Mouse (Mus musculus) urinary bladder, postnatal 36 days (tissue): Measurements from ENCODE around the gene Gm10718.
A peak's percentile ranks its signal among the peaks of the same experiment; 100 is the strongest.
"Not testable (repeated sequence)": the region's sequence is repeated elsewhere in the genome, so short reads cannot be mapped to it uniquely, and the experiment has no call there.

Experiments
- DNase-seq, 2 experiments: peaks; one replicate each; pipeline ENCODE4 v3.0.0; 2022; ENCODE audit warnings: low spot score in 2 of 2, mixed read lengths in 1 of 2

The Gm10718 gene

DNA sequence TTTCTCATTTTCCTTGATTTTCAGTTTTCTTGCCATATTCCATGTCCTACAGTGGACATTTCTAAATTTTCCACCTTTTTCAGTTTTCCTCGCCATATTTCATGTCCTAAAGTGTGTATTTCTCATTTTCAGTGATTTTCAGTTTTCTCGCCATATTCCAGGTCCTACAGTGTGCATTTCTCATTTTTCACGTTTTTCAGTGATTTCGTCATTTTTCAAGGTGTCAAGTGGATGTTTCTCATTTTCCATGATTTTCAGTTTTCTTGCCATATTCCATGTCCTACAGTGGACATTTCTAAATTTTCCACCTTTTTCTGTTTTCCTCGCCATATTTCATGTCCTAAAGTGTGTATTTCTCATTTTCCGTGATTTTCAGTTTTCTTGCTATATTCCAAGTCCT lies 2.3 kb downstream of the Gm10718 start:
- peak; percentile 67 to 85 for DNase-seq

GRCm38 (mm10) chr9:3026136-3026535 lies 2.8 kb downstream of the Gm10718 start:
- not testable (repeated sequence) for DNase-seq

GRCm38 (mm10) chr9:3026741-3027140 lies 3.4 kb downstream of the Gm10718 start:
- DNase-seq = not testable (repeated sequence)

DNA sequence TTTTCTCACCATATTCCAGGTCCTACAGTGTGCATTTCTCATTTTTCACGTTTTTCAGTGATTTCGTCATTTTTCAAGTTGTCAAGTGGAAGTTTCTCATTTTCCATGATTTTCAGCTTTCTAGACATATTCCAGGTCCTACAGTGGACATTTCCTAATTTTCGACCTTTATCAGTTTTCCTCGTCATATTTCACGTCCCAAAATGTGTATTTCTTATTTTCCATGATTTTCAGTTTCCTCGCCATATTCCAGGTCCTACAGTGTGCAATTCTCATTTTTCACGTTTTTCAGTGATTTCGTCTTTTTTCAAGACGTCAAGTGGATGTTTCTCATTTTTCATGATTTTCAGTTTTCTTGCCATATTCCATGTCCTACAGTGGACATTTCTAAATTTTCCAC lies 3.9 kb downstream of the Gm10718 start:
- not testable (repeated sequence) for DNase-seq

DNA sequence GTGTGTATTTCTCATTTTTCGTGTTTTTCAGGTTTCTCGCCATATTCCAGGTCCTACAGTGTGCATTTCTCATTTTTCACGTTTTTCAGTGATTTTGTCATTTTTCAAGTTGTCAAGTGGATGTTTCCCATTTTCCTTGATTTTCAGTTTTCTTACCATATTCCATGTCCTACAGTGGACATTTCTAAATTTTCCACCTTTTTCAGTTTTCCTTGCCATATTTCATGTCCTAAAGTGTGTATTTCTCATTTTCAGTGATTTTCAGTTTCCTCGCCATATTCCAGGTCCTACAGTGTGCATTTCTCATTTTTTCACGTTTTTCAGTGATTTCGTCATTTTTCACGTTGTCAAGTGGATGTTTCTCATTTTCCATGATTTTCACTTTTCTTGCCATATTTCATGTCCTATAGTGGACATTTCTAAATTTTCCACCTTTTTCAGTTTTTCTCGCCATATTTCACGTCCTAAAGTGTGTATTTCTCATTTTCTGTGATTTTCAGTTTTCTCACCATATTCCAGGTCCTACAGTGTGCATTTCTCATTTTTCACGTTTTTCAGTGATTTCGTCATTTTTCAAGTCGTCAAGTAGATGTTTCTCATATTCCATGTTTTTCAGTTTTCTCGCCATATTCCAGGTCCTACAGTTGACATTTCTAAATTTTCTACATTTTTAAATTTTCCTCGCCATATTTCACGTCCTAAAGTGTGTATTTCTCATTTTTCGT lies 6.1 kb downstream of the Gm10718 start:
- DNase-seq = peak; percentile 9 to 25

GRCm38 (mm10) chr9:3030677-3031318 lies 7.5 kb downstream of the Gm10718 start:
- not testable (repeated sequence) for DNase-seq

DNA sequence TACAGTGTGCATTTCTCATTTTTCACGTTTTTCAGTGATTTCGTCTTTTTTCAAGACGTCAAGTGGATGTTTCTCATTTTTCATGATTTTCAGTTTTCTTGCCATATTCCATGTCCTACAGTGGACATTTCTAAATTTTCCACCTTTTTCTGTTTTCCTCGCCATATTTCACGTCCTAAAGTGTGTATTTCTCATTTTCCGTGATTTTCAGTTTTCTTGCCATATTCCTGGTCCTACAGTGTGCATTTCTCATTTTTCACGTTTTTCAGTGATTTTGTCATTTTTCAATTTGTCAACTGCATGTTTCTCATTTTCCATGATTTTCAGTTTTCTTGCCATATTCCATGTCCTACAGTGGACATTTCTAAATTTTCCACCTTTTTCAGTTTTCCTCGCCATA lies 11.0 kb downstream of the Gm10718 start, which contains the start of gene Gm17535:
TSS of gene Gm17535 (plus strand) at position 301 of the 400 bp plus-strand sequence.
- DNase-seq = not testable (repeated sequence)

- not testable (repeated sequence) for DNase-seq
These were observed 13.2 kb downstream of the Gm10718 start, which contains the start of gene Gm10715 for GRCm38 (mm10) chr9:3036577-3036976. Gm10715 (plus strand) TSS chr9:3036877.

DNA sequence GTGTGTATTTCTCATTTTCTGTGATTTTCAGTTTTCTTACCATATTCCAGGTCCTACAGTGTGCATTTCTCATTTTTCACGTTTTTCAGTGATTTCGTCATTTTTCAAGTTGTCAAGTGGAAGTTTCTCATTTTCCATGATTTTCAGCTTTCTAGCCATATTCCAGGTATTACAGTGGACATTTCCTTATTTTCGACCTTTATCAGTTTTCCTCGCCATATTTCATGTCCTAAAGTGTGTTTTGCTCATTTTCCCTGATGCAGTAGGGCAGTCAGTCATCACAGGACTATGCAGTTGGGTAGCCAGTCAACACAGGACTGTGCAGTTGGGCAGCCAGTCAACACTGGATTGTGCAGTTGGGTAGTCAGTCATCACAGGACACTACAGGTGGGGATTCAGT lies 14.8 kb downstream of the Gm10718 start:
- not testable (repeated sequence) for DNase-seq
